Mouse (Mus musculus) olfactory bulb, adult 2 months (tissue): Measurements from ENCODE around the gene Dnajc16.

Experiments used
- CTCF ChIP-seq: fragments of 200-500 bp; IDR thresholded peaks from 2 replicates; pipeline ENCODE4 v1.5.1; 2012; ENCODE audit warnings: low read depth, mild to moderate bottlenecking, low read length, moderate library complexity; ENCODE audit not compliant: insufficient read depth
- POLR2A ChIP-seq: fragments of 200-500 bp; IDR thresholded peaks from 2 replicates; pipeline ENCODE4 v1.6.1; 2012; ENCODE audit warnings: mild to moderate bottlenecking, low read depth, low read length, moderate library complexity; ENCODE audit not compliant: insufficient read depth

DNA sequence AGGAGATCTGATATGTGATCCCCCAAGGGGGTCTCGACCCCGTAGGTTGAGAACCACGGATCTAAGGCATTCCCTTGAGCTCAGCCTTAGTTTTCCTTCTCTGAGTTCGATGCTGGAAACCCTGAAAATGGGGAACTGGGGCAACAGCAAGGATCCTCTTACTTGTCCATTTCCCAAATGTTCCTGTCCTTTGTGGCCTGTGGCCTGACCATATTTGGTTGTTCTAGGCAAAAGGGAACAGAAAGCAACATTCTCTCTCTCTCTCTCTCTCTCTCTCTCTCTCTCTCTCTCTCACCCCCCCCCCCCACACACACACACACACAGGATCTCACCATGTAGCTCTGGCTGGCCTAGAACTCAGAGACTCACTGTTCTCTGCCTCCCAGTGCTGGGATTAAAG lies 53.9 kb downstream of the Dnajc16 start:
- TF ChIP-seq POLR2A (no peak), CTCF (no peak)
